Mouse (Mus musculus): Measurements from ENCODE around the gene Vwa2.
A peak's percentile ranks its signal among the peaks of the same experiment; 100 is the strongest.

GRCm38 (mm10) chr19:56826047-56826631 lies 47.9 kb upstream of the Vwa2 start, which contains the start of gene Tdrd1:
- TF ChIP-seq CTCF (IDR thresholded peaks at IDR 0.05; ENCODE audit: low read depth) (no peak), EP300 (optimal IDR thresholded peaks at IDR 0.05) (peak; percentile 70)
